Mouse (Mus musculus) cortical plate, adult 2 months (tissue): ENCODE results near the gene Prrg2.

Source experiments
- CTCF ChIP-seq: fragments of 200-500 bp; IDR thresholded peaks from 2 replicates; pipeline ENCODE4 v1.5.1; 2011; ENCODE audit warnings: mild to moderate bottlenecking, control low read depth, low read length; ENCODE audit not compliant: insufficient read depth; ENCODE audit errors: extremely low read depth
- POLR2A ChIP-seq: fragments of 200-500 bp; IDR thresholded peaks from 2 replicates; pipeline ENCODE4 v1.6.1; 2011; ENCODE audit warnings: mild to moderate bottlenecking, low read length, control low read depth; ENCODE audit not compliant: insufficient read depth; ENCODE audit errors: extremely low read depth

- TF ChIP-seq CTCF = no peak
- no peak for TF ChIP-seq POLR2A
Observed at GRCm38 (mm10) chr7:45007846-45008245, 54.6 kb downstream of the Prrg2 start.
